Mouse (Mus musculus) 3T3-L1 (cell line): Measurements from ENCODE around the gene Ntn1.

Source experiments
- DNase-seq: peaks from one replicate; pipeline ENCODE4 v3.0.0-alpha.2; 2015; ENCODE audit warnings: low read depth, low spot score

Gene Ntn1

DNA sequence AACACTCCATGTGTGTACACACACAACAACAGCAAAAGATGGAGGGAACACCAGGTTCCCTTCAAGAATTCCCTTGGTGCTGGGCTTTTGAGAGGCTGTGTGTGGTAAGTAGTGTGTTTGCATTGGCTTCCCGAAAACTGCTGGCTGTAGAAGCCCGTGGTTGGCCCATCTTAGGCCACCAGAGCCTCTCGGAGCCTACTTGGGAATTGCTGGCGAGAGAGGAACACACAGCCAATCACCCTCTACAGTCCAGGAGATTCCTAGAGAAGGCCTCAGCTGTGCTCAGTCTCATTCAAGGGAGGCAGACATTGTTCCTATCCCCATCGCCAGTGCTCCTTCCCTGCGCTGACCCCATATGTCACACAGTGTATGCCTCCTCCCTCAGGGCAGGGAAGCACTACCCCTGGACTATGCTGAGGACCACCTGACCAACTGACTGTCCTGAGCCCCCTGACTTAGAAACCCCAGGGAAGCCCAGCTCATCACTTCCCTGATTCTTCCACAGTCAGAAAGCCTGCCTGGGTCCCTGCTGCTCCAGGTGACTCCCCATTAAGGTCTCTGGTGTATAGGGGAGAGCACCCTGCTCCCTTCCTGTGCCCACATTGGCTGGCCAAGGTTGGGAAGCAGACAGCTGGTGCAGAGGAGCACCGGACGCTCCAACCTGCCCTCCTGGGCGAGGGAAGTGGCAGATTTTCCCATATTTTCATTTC, 186.0 kb downstream of the Ntn1 start:
- DNase-seq: no peak

DNA sequence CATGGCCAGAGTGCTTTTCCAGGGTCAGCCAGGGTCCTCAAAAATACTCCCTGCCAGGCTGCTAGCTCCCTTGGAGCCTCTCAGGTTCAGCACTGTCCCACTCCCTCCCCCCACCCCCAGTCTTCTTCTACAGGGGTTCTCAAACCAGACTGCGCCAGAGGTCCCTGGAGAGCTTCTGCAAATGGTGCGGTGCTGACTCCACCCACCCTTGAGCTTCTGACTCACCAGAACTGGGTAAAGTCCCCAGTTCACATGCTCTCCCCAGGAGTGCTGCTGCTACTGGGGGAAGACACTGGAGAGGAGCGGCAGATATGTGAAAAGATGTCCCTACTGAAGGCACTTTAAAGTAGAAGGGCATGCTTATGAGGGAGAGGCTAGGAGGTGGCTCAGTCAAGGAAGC, 186.7 kb downstream of the Ntn1 start:
- DNase-seq: peak; percentile 77

GRCm38 (mm10) chr11:68211924-68212578, 188.6 kb downstream of the Ntn1 start:
- DNase-seq: peak; percentile 54

DNA sequence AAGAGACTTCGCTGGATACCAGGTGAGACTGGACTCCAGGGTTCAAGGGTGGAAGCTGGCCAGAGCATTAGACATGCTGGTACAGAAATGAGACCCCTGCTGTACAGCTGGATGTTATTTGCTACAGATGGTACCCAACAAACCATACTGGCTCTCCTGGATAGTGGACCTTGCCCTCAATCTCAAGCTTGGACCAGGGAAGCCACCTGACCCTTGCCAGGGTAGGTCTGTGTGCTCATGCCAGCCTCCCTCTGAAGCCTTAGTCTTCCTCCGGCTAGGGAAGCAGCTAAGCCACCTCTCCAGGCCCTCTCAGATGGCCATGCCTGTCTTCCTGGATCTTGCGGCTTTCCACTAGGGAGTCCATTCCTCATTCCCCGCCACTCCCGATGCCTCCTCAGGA, 189.9 kb downstream of the Ntn1 start:
- DNase-seq: no peak

DNA sequence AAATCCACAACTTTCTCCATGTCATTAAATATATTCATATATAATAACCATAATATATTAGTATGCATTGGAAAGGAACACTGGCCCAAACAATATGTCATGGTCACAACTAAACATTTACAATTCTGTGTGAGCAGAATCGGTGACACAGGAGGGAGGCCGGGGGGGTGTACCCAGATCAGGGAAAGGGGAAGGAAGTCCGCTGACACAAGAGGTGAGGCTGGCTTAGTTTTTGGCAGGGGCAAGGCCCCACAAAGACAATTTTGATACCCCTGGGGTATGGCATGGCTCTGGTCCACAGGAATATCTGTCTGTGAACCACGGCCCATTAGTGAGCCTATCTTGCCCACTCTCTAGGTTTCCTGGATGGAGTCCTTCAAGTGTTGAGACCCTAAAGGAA, 191.1 kb downstream of the Ntn1 start:
- DNase-seq: no peak

DNA sequence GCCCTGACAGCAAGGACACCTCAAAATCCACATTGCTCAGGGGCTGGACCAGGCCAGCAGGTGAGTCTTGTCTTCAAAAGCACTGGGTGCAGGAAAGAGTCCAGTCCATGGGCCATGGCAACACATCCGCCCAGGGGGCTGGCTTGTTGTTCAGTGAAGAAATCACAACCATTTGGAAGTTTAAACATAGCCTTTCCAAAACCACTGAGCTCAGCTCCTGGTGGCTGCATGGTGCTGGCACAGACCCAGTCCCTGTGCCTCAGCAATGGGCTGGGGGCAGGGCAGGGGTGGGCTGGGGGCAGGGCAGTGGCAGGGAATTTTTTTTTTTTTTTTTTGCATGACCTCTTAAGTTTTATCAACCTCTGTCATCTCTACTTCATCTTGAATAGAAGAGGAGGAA, 192.0 kb downstream of the Ntn1 start:
- no peak for DNase-seq

DNA sequence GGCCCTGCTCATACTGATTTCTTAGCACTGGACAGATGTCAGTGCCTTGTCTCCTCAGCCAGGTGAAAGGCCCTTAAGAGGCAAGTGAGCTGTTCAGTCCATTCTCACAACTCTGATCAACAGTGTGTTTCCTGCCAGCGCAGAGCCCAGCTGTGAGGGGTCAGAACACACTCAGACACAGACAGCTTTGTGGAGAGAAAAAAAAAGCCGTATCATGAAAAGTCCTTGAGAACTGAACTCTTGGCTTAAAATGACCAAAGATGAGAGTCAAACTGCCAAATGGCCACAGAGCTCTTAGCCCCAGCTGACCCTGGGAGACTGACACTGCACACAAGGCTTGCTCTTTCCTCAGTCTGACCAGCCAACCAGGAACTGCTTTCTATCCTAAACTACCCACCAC, 192.6 kb downstream of the Ntn1 start:
- no peak for DNase-seq

- no peak for DNase-seq
Measured at GRCm38 (mm10) chr11:68205572-68206229, 194.9 kb downstream of the Ntn1 start.

DNA sequence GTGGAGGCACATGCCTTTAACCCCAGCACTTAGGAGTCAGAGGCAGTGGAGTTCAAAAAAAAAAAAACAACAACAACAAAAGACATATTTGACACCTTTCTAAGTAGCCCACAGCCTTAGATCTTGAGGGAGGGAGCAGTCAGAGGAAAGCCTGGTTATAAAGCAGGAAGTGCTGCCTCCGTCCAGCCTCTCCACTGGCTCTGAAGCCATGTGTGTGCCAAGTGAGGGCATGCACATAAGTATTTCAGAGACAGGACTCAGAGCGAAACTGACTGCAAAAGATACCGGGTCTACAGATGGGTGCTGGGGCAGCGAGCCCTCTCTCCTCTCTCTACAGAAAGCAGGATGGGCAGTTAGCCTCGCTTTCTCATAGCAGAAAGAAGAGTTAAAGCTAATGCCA, 196.2 kb downstream of the Ntn1 start:
- DNase-seq: no peak

DNA sequence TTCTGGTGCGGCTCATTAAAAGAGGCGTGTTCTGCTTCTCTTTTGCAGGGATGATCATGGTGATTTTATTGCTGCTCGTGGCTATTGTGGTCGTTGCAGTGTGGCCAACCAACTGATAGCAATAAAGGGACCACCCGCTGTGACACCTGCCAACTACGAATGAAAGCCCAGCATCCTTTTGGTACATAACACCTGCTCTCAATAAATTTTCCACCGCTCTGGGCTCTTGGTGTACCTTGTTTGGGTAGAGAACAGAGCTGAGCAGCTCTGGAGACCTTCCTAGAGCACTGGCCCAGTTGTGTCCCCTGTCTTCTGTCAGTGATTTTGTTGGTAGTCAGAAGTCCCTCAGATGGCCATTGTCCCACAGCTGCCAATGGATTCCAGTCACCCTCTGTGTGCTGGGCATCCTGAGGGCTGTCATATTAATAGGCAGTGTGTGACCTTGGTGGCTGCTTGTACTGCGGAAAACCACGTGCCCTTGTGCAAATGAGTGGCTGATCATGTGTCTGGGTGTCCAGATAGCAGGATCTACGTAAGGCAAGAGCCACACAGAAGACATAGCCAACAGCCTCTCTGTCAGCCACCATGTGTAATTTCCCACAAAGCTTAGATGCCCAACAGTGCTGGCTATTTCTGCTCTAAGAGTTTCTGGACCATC, 196.8 kb downstream of the Ntn1 start:
- no peak for DNase-seq

DNA sequence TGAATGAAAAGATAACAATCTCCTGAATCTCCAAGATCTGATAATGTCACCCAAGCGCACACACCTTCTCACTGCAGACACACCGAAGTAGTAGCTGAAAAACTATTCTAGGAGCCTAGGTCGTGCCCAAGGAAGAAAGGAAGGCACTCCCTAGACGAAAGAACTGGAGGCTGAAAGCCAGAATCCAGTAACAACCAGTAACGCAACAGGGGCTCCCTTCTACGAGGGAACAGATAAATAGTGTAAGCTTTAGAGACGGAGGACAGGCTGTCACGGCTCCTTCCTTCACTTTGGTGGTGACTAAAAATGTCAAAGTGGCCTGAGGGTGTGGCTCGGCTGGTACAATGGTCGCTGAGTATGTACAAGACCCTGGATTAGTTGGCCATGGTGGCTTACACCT, 198.1 kb downstream of the Ntn1 start:
- DNase-seq: no peak

DNA sequence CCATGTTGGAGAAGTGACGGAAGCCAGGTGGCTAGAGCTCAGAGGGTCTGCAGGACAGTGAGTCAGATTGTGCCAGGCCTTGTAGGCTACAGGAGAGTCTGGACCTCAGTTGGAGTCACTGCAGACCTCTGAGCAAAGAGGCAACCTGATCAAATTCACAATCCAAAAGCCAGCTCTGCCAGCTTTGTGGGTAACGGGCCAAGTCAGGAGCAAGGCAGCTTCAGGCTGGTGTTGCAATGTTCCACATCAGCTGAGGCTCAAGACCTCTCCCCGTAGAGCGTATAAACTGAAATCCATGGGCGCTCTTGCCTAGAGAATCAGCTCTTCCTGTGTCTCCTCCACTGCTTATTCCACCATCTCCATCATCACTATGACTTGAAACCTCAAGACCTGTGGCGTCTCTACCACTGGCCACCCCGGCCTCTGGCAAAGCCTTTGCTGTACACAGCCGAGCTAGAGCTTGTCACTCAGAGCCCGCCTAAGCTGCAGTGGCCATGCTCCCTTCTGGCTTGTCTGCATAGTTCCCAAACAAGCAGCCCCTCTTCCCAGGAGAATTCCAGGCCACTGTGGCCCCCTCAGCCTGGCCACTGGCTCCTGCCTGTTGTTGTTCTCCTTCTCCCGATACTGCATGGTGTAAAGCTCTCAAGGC, 198.7 kb downstream of the Ntn1 start:
- no peak for DNase-seq

DNA sequence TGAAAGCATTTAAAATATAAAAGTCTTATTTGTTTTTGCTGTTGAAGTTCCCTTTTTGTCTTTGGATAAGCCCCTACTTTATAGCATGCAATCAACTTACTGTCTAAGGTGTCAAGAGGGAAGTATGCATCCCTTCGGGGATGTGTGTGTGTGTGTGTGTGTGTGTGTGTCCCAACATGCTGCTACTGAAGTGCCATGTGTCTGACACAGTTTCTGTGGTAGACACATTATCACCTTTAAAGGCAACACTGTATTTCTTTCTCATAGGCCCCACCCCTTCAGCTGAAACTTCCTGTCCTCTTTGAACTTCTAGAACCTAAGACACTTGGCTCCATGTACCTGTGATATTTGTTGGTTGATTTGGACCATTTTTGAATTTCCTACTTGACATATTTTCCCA, 199.6 kb downstream of the Ntn1 start:
- DNase-seq: no peak

GRCm38 (mm10) chr11:68200500-68200899, 200.1 kb downstream of the Ntn1 start:
- DNase-seq: no peak

DNA sequence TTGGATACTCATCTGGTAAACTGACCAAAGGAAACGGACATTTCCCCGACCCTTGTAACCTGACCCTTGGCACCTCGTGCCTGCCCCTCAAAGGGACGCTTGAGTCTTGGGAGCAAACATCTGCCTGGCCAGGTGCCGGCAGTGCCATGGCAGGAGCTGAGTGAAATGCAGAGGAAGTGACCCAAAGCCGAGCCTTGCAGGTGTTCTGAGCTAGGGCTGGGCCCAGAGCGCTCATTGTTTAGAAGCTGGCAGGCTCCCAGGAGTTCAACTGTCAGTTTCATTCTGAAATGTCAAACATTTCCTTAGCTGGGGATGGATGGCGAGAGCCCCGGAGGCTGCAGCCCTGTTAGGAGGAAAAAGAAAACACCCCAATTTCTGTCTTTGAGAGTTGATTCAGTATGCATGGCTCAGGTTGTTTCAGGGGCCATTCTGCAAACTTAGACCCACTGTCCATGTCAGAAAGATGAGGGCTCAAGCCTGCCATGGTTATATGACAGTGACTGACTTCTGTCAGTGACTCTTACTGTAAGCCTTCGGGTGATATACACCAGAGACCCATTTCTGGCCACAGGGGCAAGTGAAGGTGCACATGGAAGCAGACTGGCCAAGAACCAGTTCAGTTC, 200.7 kb downstream of the Ntn1 start:
- no peak for DNase-seq

DNA sequence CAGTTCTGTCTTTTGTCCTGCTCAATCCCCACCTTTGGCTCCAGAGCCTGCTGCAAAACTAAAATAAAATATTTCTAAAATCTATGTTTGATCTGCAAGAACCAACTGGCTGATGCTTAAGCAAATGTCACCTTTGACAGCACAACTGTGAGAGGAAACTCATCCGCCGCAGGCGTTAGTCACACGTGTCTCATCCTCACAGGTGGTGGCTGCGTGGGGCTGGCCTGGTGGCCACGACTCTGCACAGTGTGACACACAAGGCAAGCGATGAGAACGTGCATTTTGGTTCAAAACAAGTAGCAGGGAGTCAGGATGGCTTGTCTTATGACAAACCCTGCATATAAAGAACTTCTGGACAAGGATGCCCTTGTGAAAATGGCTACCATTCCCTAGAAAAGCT, 201.5 kb downstream of the Ntn1 start:
- no peak for DNase-seq

DNA sequence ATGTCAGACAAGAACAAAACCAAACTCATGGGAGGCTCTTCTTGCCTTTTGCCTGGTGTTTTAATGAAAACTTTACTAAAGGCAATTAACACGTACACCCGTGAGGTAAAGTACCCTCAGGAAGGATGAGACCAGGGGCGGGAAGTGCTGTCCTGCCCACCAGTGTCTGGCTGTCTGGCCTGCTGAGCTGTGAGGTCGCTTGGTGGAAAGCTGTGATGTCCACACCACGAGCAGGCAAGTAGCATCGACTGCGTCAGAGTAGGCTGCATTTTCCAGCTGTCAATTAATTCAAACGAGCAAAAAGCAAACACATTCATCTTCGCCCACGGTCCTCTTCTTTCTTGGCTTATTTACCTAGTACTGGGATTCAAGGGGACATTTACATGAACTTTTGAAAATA, 201.9 kb downstream of the Ntn1 start:
- no peak for DNase-seq

- no peak for DNase-seq
Measured at GRCm38 (mm10) chr11:68197471-68197870, 203.2 kb downstream of the Ntn1 start.

- DNase-seq: no peak
Measured at GRCm38 (mm10) chr11:68196566-68196965, 204.1 kb downstream of the Ntn1 start.

GRCm38 (mm10) chr11:68195693-68196176, 204.9 kb downstream of the Ntn1 start:
- no peak for DNase-seq

DNA sequence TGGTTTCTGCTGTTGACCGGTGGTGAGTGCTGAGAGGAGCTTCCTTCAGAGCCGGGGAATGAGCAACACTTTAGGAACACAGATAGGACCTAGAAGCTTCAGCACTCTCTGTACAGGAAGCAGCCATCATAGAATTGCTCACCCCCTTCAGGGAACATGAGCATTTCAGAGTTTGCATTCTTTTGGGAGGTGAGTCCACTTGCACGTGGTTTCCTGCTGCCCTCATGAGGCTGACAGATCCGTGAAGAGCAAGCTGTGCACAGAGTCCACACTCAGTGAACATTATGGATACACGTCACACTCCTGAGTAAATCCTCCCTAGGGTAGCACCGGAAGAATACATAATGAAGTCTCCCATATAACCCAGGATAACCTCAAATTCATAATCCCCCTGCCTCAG, 205.5 kb downstream of the Ntn1 start:
- peak; percentile 66 for DNase-seq
